Mouse (Mus musculus): ENCODE results near the gene Kifc5b.

The Kifc5b gene

DNA sequence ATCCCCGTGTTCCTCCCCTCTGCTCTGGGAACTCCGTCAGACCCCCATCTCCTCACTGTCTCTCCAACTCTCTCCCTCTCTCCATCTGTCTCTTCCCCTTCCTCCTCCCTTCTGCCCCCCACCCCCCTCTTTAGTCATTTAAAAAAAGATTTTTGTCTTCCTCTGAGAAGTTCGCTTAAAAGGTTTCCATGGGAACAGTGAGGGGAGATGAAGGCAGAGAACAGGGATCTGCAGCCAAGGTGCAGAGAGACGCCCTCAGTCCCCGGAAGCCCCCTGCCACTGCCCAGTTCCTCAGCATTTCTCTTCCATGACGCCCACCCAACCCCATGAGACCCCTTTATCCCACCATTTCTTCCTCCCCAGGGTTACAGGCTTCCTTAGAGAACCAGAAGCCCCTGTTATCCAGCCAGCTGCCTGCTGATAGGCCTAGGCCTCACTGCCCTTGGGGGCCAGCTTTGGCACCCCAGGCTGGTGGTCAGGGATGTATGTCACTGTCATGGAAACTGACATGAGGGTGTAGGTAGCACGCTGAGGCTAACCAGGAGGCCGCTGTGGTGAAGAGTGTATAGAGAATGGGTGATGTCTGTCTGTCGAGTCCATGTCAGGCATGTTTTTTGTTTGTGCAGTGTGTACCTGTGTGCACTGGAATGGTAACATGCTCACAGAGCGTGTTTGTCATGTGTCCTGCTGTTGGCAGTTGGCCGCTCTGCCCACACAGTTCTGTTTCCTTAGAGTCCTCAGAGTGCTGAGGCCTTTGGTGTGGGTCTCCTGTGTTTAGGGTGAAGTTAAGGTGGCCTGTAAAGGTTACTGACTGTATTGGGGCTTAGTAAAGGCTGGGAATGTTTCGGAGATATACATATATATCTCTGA is 30.6 kb downstream of the Kifc5b start:
- no peak for DNase-seq (ENCODE audit: low read depth)

DNA sequence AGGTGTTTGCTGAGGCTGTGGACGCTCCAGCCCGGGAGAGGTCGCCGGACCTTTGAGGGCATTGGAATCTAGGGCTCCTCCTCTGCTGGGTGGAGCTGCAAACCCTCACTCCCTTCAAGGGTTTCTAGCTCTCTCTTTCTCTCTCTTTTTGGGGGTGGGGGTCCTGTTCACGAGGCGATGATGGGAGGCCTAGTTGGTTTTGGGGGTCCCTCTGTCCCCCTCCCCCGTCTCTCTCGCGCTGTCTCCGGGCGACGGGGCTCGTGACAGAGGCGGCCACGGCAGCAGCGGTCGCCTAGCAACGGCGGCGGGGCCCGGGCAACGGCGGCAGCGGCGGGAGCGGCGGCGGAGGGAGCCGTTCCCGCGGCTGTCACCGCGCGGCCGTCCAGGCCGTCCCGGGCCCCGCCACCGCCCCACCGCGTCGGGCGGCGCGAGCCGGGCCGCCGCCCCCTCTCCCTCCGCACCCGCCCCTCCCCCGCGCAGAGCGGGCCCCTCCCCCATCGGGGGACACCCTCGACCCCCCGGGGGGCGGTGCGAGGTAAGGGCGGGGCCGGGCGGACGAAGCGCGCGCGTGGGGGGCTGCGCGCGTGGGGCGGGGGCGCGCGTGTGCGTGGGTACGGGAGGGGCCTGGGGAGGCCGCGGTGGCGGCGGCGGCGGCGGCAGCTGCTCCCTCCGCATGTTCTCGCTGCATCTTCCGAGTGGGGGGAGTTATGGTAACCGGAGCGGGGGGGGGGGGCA is 31.6 kb downstream of the Kifc5b start:
- DNase-seq (ENCODE audit: low read depth), result no peak

DNA sequence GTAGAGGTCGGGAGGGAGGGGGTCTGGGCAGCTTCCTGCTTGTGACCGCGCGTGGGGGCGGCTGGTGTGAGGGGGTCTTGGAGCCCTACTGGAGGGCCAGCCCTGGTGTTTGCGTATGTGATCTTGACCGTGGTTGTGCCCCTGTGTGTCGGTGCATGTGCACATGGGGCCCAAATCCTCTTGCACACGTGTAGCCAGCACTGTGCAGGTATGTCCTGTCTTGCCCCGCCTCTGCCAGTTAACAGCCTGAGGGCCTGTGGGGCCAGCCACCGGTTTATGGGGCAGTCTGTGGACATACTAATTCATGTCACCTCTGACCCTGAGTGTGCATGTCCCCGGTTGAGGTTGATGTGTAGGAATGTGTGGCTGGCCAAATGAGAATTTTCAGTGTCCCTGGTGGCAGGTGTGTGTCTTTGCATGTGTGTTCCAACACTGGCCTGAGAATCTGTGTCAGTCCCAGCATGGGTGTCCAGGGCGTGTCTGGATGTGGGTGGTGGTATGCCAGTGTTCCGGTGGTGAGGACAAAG is 32.2 kb downstream of the Kifc5b start:
- DNase-seq (ENCODE audit: low read depth), result no peak

DNA sequence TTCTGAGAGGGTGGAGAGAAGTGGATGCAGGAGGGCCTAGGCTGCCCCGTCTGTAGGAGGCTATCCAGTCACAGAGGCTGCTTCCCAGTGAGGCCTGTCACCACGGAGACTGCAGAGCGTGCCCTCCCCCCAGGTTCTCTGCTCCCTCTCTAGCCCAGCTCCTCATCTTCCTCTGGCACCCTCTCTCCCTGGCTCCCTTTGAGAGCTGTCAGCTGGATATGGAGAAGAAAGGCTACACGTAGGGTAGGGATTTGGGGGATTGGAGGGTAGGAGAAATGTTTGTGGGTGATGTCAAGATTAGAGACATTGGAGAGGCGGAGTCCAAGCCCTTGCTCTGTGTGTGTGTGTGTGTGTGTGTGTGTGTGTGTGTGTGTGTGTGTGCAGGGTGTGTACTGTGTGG is 33.0 kb downstream of the Kifc5b start:
- no peak for DNase-seq (ENCODE audit: low read depth)

DNA sequence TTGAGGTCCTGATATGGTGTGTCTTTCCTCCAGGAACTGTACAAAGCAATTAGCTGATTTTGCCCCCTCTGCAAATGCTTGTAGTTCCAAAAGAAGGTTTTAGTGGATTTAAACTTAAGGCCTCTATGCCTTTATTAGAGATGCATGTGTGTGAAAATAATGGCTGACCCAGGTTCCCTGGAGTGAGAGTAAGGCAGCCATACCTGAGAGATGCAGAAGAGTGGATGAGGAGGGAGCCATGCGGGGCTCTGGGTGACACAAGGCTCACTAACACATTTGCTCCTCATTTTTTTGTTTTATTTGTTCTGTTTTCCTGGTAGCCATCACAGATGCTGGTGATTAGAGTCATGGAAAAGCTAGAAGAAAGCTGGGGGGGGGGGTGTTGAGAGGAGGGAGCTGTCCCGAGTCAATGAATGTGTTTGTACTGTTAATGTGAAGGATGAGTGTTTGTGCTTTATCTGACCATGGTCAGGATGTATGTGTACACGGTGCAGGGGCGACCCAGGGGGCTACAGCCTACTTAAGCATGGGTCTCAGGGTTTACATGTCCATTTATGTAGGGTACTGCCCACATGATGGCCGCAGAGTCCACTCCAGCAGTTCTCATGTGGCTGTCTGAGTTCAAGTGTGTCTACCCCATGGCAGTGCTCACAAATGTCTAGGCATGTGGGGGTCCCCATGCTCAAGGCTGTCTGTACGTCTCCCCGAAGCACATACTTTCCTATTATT is 33.8 kb downstream of the Kifc5b start:
- DNase-seq (ENCODE audit: low read depth), result no peak

DNA sequence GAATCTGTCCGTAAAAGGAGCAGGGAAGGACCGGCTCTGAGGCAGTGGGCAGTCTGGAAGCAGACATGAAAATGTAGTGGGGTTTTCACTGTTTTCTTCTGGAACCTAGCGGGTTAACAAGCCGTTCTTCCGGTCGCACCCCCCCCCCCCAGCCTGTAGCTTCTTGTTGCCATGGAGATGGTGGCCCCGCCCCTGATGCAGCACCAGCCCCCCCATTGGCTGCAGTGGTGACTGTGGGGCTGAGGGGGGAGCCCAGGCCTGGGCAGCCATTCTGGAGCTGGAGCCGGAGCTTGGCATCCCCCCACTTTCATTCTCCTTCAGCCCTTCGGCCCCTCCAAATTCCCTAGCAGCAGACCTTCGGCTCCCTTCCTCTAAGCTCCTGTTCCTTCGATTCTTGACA is 34.5 kb downstream of the Kifc5b start:
- no peak for DNase-seq (ENCODE audit: low read depth)

DNA sequence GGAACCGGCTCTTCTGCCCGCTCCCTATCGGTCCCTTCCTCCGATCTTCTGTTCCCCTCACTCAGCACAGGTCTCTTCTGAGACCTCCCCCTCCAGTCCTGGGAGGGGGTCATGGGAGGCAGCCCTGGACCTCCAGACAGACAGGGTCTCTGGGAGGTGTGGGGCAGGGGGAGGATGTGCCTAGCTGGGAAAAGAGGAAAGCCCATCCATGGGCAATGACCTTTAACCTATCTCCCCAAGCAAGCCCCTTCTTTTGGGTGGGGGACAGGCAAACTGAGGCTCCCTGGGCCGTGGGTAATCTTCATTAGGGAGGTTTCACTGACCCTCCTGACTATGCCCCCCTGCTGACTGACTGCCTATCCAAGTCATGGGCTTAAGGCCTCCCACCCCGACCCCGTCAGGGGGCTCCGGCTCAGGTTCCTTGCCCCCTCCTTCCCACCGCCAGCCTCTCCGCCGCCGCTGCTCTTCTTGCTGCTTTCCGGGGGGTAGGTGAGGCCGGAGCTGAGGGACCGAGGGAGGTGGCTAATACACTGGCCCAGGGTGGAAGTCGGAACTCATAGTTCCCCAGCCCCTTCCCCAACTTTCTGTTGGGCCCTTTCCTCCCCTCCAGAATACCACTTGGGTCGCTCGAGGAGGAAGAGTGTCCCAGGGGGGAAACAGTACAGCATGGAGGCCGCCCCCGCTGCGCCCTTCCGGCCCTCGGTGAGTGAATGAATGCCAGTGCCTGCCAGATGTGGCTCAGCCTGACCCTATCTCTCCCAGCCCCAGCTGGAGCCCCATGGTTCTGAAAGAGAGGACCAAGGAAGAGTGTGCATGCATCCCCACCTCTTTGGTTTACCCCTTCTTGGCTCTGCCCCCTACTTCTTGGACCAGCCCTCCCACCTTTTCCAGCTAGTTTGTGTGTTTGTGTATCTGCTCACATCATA is 35.3 kb downstream of the Kifc5b start:
- no peak for DNase-seq (ENCODE audit: low read depth)

DNA sequence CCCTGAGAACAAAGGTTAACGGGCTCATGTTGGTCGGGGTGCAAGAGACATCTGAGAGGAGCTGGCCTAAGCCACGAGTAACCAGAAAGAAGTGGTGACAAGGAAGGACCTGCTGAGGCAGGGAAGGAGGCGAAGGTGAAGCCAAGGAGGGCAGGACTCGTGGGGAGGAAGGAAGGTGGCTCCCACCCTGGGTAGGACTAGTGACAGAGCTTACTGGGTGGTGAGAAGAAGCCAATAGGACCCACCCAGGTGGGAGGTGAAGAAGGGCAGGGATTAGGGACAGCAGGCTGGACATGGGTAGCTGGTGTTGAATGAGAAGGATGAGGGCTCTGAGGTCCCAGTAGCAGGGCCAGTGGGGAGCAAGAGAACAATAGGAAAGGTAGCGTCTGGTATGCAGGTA is 36.3 kb downstream of the Kifc5b start:
- no peak for DNase-seq (ENCODE audit: low read depth)

DNA sequence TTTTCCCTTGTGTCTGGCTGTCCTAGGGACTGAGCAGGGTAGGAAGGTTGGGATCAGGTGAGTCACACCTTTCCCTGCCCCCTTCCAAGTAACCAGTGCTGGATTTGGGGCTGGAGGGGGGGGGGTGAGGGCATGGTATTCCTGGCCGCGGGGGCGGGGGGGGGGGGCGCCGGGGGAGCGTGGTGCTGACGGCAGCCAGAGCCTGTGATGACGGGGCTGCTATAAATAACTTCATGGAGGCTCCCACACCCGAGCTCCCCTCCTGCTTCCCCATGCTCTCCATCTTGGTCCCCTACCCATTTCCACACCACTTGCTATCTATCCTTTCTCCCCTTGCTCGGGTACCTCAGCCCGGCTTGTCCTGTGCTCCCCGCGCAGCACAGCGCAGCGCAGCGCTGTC is 36.8 kb downstream of the Kifc5b start:
- no peak for DNase-seq (ENCODE audit: low read depth)

DNA sequence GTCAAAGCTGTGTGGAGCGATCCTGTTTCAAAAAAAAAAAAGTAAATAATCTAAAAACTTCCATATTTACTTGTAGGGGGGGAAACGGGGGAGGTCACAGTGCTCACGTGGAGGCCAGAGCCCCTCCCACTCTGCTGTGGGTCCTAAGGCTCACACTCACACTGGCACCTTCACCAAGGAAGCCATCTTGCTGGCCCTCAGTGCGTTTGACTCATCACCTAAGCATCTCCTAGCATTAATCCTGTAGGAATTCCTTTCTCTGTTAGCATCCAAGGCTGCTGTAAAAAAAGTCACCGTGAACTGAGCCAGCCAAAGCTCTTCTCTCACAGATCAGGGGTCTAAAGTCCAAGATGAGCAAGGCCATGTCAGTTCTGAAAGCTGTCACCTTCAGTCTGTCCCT is 39.4 kb downstream of the Kifc5b start:
- DNase-seq (ENCODE audit: low read depth), result no peak

DNA sequence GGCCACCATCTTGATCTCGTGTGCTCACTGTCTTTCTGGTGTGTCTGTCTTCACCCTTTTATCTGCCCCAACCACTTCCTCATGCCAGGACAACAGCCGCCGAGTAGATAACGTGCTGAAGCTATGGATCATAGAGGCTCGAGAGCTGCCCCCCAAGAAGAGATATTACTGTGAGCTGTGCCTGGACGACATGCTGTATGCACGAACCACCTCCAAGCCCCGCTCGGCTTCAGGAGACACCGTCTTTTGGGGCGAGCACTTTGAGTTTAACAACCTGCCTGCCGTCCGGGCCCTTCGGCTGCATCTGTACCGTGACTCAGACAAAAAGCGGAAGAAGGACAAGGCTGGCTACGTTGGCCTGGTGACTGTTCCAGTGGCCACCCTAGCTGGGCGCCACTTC is 40.0 kb downstream of the Kifc5b start:
- DNase-seq (ENCODE audit: low read depth), result peak; percentile 74

DNA sequence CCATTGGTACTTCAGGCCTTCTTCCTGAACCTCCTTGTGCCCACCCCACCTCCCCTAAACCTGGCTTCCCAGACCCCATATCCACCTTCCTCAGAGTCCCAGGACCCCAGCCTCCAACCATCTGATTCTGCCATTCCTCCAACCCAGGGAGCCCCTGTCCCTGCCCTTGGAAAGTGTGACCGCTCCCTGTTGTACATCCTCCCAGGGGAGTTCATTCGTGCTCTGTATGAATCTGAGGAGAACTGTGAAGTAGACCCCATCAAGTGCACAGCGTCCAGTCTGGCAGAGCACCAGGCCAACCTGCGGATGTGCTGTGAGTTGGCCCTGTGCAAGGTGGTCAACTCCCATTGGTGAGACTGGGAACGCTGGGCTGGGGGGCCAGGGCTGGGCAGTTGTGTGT is 41.0 kb downstream of the Kifc5b start:
- DNase-seq (ENCODE audit: low read depth), result no peak

DNA sequence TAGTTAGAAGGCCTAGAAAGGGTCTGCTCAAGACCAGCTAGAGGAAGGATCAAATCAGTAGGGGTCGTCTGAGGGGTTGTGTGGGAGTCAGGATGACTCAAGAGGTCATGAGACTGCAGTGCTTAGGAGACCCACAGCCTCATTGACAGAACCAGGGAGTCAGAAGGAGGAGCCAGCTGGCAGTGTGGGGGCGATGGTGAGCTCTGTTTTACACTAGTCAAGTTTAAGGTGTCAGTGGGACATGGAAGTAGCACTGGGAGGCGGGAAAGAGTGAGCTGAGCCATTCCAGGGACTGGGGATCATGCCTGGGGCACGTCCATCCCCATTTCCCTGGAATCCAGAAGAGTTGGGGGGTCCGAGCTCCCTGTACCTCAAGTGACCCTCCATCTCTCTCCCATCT is 42.0 kb downstream of the Kifc5b start:
- no peak for DNase-seq (ENCODE audit: low read depth)

DNA sequence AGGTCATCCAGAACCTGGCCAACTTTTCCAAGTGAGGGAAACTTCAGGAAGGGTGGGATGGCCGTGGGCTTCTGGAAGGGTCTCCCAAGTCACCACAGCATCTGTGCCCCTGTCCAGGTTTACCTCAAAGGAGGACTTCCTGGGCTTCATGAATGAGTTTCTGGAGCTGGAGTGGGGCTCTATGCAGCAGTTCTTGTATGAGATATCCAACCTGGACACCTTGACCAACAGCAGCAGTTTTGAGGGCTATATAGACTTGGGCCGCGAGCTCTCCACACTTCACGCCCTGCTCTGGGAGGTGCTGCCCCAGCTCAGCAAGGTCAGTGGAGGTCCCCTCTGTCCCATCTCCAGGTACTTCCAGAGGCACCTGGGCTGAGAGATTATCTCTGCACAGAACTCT is 42.9 kb downstream of the Kifc5b start:
- DNase-seq (ENCODE audit: low read depth), result no peak

DNA sequence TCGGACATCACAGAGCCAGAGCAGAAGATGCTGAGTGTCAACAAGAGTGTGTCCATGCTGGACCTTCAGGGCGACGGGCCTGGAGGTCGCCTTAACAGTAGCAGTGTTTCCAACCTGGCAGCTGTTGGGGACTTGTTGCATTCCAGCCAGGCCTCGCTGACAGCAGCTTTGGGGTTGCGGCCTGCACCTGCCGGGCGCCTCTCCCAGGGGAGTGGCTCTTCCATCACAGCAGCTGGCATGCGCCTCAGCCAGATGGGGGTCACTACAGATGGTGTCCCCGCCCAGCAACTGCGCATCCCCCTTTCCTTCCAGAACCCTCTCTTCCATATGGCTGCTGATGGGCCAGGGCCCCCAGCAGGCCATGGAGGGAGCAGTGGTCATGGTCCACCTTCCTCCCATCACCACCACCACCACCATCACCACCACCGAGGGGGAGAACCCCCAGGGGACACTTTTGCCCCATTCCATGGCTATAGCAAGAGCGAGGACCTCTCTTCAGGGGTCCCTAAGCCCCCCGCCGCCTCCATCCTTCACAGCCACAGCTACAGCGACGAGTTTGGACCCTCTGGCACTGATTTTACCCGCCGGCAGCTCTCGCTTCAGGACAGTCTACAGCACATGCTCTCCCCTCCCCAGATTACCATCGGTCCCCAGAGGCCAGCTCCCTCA is 44.8 kb downstream of the Kifc5b start:
- no peak for DNase-seq (ENCODE audit: low read depth)

DNA sequence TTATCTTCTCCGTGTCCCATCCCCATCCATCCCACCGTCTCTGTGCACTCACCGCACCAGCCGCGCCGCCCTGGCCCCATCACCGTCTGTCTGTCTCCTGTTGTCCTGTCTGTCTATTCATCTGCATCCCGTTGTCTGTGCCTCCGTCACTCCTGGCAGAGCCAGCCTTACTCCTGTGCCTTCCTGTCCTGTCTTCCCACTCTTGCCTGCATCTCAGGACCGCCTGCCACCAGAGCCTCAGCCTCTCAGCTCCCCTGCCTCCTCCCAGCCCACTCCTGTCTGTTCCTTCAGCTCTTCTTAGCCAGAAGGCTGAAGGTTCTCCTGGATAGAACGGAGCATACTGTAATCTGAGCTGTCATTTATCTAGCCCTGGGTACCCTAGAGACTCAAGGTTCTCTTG is 50.1 kb downstream of the Kifc5b start:
- no peak for DNase-seq (ENCODE audit: low read depth)

DNA sequence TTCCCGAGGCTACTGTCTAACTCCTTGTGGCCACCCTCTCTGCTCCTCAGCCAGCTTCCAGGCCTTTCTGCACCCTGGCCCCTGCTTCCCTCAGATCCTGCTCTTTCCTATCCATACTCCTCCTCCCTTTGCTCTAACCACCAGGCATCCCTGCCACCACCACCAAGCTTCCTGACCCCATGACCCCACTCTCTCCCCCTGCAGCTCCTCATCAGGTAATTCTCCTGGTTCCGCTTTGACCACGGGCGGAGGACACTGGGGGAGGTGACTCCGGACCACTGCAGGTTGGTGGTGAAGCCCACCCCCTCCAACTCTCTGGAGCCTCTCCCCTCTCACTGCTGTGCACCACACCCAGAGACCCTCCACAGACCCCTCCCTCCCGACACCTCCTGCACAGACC is 50.6 kb downstream of the Kifc5b start:
- DNase-seq (ENCODE audit: low read depth), result no peak

DNA sequence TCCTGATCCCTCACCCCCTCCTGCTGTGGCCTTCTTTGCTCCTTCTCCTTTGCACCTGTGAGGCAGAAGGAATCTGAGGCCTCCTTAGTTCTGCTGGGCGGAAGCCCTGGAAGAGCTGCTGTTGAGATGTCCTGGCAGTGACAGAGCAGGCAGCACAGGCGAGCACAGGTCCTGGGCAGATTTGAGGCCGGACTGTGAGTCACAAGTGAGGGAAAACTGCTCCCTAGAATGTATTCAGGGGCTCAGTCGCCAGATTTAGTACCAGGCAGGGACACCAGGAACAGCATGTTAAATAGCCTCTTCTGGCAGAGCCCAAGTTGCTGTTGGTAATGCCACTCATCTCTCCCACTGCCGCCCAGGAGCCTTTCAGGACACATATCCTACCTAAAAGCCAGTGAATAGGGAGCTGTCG is 51.3 kb downstream of the Kifc5b start:
- no peak for DNase-seq (ENCODE audit: low read depth)

DNA sequence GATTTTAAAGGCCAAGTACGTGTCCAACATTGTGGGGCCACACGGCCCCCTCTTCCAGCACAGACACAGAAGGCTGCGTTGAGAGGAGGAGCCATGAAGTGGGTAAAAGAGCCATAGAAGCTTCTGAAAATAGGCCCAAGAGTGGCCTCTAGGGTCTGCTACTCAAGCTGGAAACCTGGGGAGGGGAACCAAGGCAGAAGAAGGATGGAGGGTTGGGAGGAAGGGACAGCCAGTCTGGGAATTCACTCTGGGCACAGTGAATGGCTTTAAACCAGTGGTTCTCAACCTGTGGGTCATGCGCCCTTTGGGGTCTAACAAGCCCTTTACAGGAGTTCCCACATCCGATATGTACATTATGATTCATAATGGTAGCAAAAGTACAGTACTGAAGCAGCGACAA is 52.4 kb downstream of the Kifc5b start:
- DNase-seq (ENCODE audit: low read depth), result no peak

DNA sequence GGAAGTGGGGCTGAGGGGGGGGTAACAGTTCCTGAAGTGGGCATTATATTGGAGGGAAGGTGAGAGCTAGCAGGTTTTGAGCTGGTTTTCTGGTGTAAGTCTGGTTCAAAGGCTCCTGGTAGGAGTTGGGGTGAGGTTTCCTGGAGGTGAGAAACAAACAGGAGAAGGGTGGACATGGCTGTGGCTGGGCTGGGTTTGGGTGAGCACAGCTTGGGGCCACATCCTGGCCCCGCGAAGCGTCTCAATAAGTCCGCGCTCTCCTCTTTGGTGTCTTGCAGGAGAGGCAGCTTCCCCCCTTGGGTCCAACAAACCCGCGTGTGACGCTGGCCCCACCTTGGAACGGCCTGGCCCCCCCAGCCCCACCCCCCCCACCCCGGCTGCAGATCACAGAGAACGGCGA is 53.3 kb downstream of the Kifc5b start:
- DNase-seq (ENCODE audit: low read depth), result no peak
